Mouse (Mus musculus): ENCODE data around the gene Topbp1. TPM values are rescaled to one million over a fixed set of nuclear protein-coding genes. Genes with fewer than 3 reads are reported as not detected.

Topbp1 gene
- polyA plus RNA-seq, 1 experiment from 2014 or later, result 13.7 TPM

DNA sequence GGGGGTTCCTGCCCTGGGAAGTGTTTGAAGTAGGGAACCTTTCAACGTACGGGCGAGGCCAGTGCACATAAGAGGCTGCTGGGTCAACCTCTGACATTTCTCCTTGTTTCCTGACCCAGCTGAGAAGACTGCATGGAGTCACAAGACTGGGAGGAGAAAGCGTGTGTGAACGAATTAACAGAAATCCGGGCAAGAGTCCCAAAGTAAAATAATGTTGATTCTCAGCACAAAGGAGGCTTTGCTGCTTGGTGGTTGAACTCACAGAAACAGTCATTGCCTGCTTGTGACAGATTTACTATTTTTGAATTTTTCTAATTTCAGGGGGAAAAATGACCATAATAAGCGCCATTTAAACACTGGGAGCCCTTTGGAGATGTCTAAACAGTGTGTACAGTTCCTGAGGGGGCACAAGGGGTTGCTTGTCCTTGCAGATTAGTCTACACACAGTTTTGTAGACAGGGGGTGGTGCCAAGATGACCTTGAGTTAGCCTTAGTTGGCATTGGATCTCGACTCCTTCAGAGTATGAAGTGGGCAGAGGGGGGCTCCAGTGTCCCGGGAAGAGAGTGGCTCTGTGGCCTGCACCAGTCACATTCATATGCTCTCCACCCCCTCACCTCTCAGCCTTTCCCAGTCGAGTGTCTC lies 82.1 kb downstream of the Topbp1 start:
- no peaks in the 10 kb centered on the region for H3K4me1 ChIP-seq (ENCODE audit: control insufficient read depth, insufficient read depth, low read length)
- no peaks in the 10 kb centered on the region for H3K36me3 ChIP-seq (ENCODE audit: control insufficient read depth, insufficient read depth, low read length)
- H3K27ac ChIP-seq (ENCODE audit: low read depth, low read length), result no peak overlapping the region
- H3K9me3 ChIP-seq (ENCODE audit: control insufficient read depth, low read length), result no peaks in the 10 kb centered on the region
- WGBS, result 66% methylated on average over 10 of the region's 10 CpGs
- no peak overlapping the region for H3K4me2 ChIP-seq (ENCODE audit: low read depth, low read length)
- no peak overlapping the region for H3K9ac ChIP-seq (replicated peaks; ENCODE audit: low read depth, low read length)
- ATAC-seq (ENCODE audit: low read depth), result no peak
- no peaks in the 10 kb centered on the region for H3K27me3 ChIP-seq (ENCODE audit: control insufficient read depth, insufficient read depth, low read length)
- H3K4me3 ChIP-seq (ENCODE audit: low read depth, low read length), result no peak overlapping the region

DNA sequence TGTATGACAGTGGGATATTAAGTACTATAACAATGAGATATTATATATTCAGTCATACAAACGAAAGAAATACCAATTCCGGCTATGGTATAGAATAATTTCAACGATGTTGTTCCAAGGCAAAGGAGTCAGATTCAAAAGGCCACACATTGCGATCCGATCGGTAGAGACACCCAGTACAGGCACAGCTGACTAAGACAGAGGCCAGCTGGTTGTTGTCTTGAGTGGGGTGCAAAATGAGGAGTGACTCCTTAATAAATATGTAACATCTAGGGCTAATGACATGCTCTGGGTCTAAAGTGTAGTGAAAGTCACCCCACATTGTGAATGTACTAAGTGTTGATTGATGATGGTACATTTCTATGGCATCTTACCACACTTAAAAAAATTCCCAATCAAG lies 84.2 kb downstream of the Topbp1 start:
- H3K27me3 ChIP-seq (ENCODE audit: control insufficient read depth, insufficient read depth, low read length), result no peaks in the 10 kb centered on the region
- WGBS, result 97% methylated on average over 6 of the region's 6 CpGs
- H3K4me1 ChIP-seq (ENCODE audit: control insufficient read depth, insufficient read depth, low read length), result no peaks in the 10 kb centered on the region
- H3K27ac ChIP-seq (ENCODE audit: low read depth, low read length), result no peak overlapping the region
- no peak for ATAC-seq (ENCODE audit: low read depth)
- H3K4me2 ChIP-seq (ENCODE audit: low read depth, low read length), result no peak overlapping the region
- no peak overlapping the region for H3K9ac ChIP-seq (replicated peaks; ENCODE audit: low read depth, low read length)
- no peak overlapping the region for H3K4me3 ChIP-seq (ENCODE audit: low read depth, low read length)
- no peaks in the 10 kb centered on the region for H3K36me3 ChIP-seq (ENCODE audit: control insufficient read depth, insufficient read depth, low read length)
- no peaks in the 10 kb centered on the region for H3K9me3 ChIP-seq (ENCODE audit: control insufficient read depth, low read length)

DNA sequence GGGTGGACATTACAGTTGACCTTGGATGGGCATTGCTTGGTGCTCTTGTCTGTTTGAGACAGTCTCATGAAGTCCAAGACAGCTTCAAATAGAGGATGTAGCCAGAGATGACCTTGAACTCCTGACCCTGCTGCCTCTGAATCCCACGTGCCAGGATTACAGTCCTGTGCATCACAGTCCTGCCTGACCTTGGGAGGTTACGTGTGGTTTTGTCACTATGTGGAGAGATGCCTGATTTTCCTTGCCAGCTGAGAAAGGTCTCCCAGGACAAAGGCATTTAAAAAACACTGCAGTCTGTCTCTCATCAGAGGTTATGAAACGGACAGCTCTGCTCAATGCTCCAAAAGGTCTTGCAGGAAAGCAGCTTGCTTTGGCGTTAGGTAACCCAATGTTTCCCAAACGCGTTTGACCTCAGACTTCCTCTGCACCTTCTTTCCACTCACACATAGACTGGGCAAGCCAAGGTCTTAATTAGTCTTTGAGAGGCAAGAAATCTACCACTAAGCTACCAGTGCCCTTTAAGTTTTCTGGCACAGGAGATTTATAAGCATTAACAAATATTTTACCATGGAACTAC lies 86.9 kb downstream of the Topbp1 start:
- Histone ChIP-seq H3K4me3 (ENCODE audit: low read depth, low read length) (no peak overlapping the region), H3K4me2 (ENCODE audit: low read depth, low read length) (no peak overlapping the region), H3K27ac (ENCODE audit: low read depth, low read length) (no peak overlapping the region), H3K4me1 (ENCODE audit: control insufficient read depth, insufficient read depth, low read length) (no peaks in the 10 kb centered on the region), H3K9me3 (ENCODE audit: control insufficient read depth, low read length) (no peaks in the 10 kb centered on the region), H3K36me3 (ENCODE audit: control insufficient read depth, insufficient read depth, low read length) (no peaks in the 10 kb centered on the region), H3K9ac (replicated peaks; ENCODE audit: low read depth, low read length) (no peak overlapping the region), H3K27me3 (ENCODE audit: control insufficient read depth, insufficient read depth, low read length) (no peaks in the 10 kb centered on the region)
- WGBS, result 77% methylated on average over 6 of the region's 6 CpGs
- no peak for ATAC-seq (ENCODE audit: low read depth)

GRCm38 (mm10) chr9:103393256-103393655 lies 88.2 kb downstream of the Topbp1 start:
- WGBS, result 88% methylated on average over 11 of the region's 11 CpGs
- Histone ChIP-seq H3K27ac (ENCODE audit: low read depth, low read length) (no peak overlapping the region), H3K27me3 (ENCODE audit: control insufficient read depth, insufficient read depth, low read length) (no peaks in the 10 kb centered on the region), H3K4me2 (ENCODE audit: low read depth, low read length) (no peak overlapping the region), H3K4me1 (ENCODE audit: control insufficient read depth, insufficient read depth, low read length) (no peaks in the 10 kb centered on the region), H3K36me3 (ENCODE audit: control insufficient read depth, insufficient read depth, low read length) (no peaks in the 10 kb centered on the region), H3K9me3 (ENCODE audit: control insufficient read depth, low read length) (no peaks in the 10 kb centered on the region), H3K4me3 (ENCODE audit: low read depth, low read length) (no peak overlapping the region), H3K9ac (replicated peaks; ENCODE audit: low read depth, low read length) (no peak overlapping the region)
- ATAC-seq (ENCODE audit: low read depth), result no peak

DNA sequence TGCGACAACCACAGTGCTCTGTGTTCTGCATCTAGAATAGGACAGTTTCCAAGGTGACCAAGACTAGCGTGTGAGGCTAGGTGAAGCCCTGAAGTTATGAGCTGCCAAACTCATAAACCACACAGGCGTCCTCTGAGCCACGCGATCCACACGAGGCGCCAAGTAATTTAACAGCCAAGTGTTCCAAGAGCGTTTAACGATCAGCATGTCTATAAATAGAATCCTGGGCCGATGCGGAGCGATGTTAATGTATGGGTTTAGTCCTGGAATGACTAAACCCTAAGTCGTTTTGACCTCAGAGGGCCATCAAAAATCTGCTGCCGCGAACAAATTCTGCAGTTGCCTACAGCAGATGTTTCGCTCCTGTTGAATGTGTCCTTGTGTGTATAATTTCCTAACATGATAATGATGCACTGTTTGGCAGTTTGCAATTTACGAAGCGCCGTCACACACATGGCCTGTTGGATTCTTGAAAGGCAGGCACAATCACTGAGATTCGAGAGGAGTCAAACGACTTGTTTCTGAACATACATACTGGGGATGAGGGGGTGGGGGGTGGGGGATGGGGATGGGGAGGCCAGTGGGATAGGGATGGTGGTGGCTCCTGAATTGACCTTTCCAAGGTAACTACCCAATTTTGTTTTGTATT lies 93.6 kb downstream of the Topbp1 start:
- Histone ChIP-seq H3K4me1 (ENCODE audit: control insufficient read depth, insufficient read depth, low read length) (0 out of 2 replicates have a peak, but pooled peaks cover 4% of the 10 kb centered on the region), H3K27ac (ENCODE audit: low read depth, low read length) (no peak overlapping the region), H3K36me3 (ENCODE audit: control insufficient read depth, insufficient read depth, low read length) (no peaks in the 10 kb centered on the region), H3K4me2 (ENCODE audit: low read depth, low read length) (no peak overlapping the region), H3K9ac (replicated peaks; ENCODE audit: low read depth, low read length) (no peak overlapping the region), H3K27me3 (ENCODE audit: control insufficient read depth, insufficient read depth, low read length) (no peaks in the 10 kb centered on the region), H3K4me3 (ENCODE audit: low read depth, low read length) (no peak overlapping the region), H3K9me3 (ENCODE audit: control insufficient read depth, low read length) (no peaks in the 10 kb centered on the region)
- ATAC-seq (ENCODE audit: low read depth), result peak; percentile 82; the same call in 1 of the 2 replicates
- 39% methylated on average over 21 of the region's 21 CpGs for WGBS

Other genes starting within 250 kb of the Topbp1 start
- gene Rab6b, start 193.4 kb upstream of the Topbp1 start, polyA plus RNA-seq (2014; fragmentation: Nextera tagmentation; extraction: Ambion mirVana), result 92.1 and 95.2 TPM in 2 replicates
- gene Srprb, start 103.1 kb upstream of the Topbp1 start, polyA plus RNA-seq (2014; fragmentation: Nextera tagmentation; extraction: Ambion mirVana), result 57.3 and 60.6 TPM in 2 replicates
- gene Gm20425, start 74.9 kb upstream of the Topbp1 start, polyA plus RNA-seq (2014; fragmentation: Nextera tagmentation; extraction: Ambion mirVana), result 0.68 and 2.1 TPM in 2 replicates
- 28.0 and 47.3 TPM in 2 replicates for gene Trf, start 74.8 kb upstream of the Topbp1 start, polyA plus RNA-seq (2014; fragmentation: Nextera tagmentation; extraction: Ambion mirVana)
- gene 1300017J02Rik, start 133 bp upstream of the Topbp1 start, polyA plus RNA-seq (2014; fragmentation: Nextera tagmentation; extraction: Ambion mirVana), result 0.40 and 0.68 TPM in 2 replicates
- 53.1 and 71.5 TPM in 2 replicates for gene Cdv3, start 60.6 kb downstream of the Topbp1 start, polyA plus RNA-seq (2014; fragmentation: Nextera tagmentation; extraction: Ambion mirVana)
- gene Bfsp2, start 175.2 kb downstream of the Topbp1 start, polyA plus RNA-seq (2014; fragmentation: Nextera tagmentation; extraction: Ambion mirVana), result 1.0 and 2.3 TPM in 2 replicates

Data from neural tube, embryonic 14.5 days (tissue).